Mouse (Mus musculus): ENCODE measurements around the gene Cdyl.

- TF ChIP-seq CTCF (IDR thresholded peaks at IDR 0.05; ENCODE audit: insufficient read depth, low read length) (no peak), POLR2A (IDR thresholded peaks at IDR 0.05; ENCODE audit: borderline replicate concordance, extremely low read depth, low read depth, low read length) (no peak)
Observed at GRCm38 (mm10) chr13:35749680-35750079, 90.0 kb downstream of the Cdyl start.

Measured in lung, adult 2 months (tissue).